Comparison of ENCODE assay signal across 17 mouse cellular contexts in the genomic region with DNA sequence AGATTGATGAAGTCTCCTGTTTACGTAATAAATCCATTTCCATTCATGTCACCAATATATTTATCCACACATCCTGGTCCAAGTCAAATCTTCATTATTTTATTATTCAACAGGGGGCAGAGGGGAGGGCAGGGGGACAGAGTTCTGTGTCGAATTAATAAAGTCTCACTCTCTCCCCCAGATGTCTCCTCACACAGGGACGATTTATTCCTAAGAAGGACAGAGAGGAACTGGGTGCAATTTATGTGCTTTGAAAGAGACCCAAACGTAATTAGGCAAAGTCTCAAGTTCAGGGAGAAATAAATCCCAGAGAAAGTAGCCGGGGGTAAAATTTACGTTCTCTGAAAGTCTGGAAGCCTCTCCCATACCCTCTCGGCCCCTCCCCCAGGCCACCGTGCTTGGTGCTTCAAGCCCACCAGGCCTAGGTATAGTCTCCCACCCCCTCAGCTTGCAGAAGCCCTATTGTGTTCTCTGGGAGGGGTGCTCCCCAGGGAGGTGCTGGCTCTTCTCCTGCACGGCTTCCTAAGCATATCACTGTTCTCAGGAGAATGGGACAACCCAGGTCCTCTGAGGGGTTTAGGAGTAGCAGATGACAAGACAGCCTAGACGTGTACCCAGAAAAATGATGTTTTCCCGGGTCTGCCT.
"Had no signal": no experiment of that assay in that cellular context is flagged by ENCODE, and none has a peak within 500 bp of the region (broad histone marks: within the 10 kb centered on the region; RNA-seq: fewer than 3 reads in every experiment).

No protein-coding gene starts in this region.

- H3K9ac ChIP-seq: intestine, embryonic 15.5 days; limb, embryonic 13.5 days; liver, embryonic 14.5 days; neural tube, embryonic 12.5 days had no signal

- H3K36me3 ChIP-seq: intestine, embryonic 15.5 days; limb, embryonic 13.5 days; midbrain, embryonic 10.5 days; neural tube, embryonic 12.5 days had no signal

- H3K27ac ChIP-seq: intestine, embryonic 15.5 days; layer of hippocampus, adult 2 months; limb, embryonic 13.5 days; liver, embryonic 14.5 days; midbrain, embryonic 10.5 days; neural tube, embryonic 12.5 days; stomach, postnatal 0 days had no signal

- DNase-seq: kidney, adult 2 months; left cerebral cortex, postnatal 4 days; lung, adult 2 months; lung, postnatal 36 days; midbrain, embryonic 14.5 days; right cerebral cortex, adult 18-20 months; right cerebral cortex, postnatal 25 days; thymus, postnatal 4 days had no signal

- H3K27me3 ChIP-seq: intestine, embryonic 15.5 days; neural tube, embryonic 12.5 days had no signal

- H3K9me3 ChIP-seq: intestine, embryonic 15.5 days; limb, embryonic 13.5 days; midbrain, embryonic 10.5 days; neural tube, embryonic 12.5 days had no signal

- ATAC-seq: intestine, embryonic 15.5 days; lung, postnatal 0 days had no signal

- H3K4me3 ChIP-seq: intestine, embryonic 15.5 days; layer of hippocampus, adult 2 months; limb, embryonic 13.5 days; midbrain, embryonic 10.5 days; myocyte; neural tube, embryonic 12.5 days had no signal

- H3K4me2 ChIP-seq: intestine, embryonic 15.5 days; limb, embryonic 13.5 days; neural tube, embryonic 12.5 days had no signal
